Mouse (Mus musculus): Measurements from ENCODE around the gene Taar4. TPM values are rescaled to one million over a fixed set of nuclear protein-coding genes. Genes with fewer than 3 reads are reported as not detected.
A peak's percentile ranks its signal among the peaks of the same experiment; 100 is the strongest.

The Taar4 gene
- polyA plus RNA-seq (2015; fragmentation: Nextera tagmentation; extraction: Ambion mirVana), result not detected in 2 replicates

DNA sequence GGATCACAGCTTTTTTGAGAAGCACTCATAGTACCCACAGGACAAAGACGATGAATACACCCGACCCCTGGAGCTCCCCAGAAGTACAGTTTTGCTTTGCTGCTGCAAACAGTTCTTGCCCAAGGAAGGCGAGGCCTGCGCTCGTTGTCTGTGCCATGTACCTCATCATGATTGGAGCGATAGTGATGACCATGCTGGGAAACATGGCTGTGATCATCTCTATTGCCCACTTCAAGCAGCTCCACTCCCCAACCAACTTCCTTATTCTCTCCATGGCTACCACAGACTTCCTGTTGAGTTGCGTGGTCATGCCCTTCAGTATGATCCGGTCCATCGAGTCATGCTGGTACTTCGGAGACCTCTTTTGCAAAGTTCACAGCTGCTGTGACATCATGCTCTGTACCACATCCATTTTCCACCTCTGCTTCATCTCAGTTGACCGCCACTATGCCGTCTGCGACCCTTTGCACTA is at the start of gene Taar4:
Gene Taar4, plus strand, starts transcription at position 51 of the 472 bp plus-strand sequence.
- Histone ChIP-seq H3K27me3 (no peaks in the 10 kb centered on the region), H3K4me2 (no peak within 1 kb of the TSS), H3K9me3 (no peaks in the 10 kb centered on the region), H3K9ac (no peak within 1 kb of the TSS), H3K4me3 (no peak within 1 kb of the TSS), H3K27ac (replicated peaks) (no peak within 1 kb of the TSS), H3K36me3 (no peaks in the 10 kb centered on the region), H3K4me1 (replicated peaks) (no peaks in the 10 kb centered on the region)
- ATAC-seq (ENCODE audit: low read depth), result no peak
- whole genome bisulfite sequencing, result 88% methylated on average over 13 of the region's 13 CpGs

DNA sequence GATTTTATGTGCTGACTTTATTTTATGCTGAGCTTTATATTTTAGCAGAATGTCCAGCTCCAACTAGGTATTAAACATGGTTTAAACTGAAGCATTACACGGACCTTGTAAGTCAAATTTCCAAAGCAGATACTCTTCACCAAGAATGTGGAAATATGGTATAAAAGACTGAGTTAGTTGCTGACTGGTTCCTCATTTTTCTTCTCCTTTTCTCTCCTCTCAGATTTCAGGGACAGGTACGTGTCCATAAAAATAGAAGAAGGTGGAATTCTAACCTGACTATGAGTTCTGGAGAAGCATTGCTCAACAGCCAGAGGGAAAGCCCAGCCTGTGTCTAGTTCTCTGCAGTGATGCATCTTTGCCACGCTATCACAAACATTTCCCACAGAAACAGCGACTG is 40.2 kb upstream of the Taar4 start, which contains the start of gene Taar1:
Gene Taar1, plus strand, starts transcription at position 301 of the 400 bp plus-strand sequence.
- Histone ChIP-seq H3K9ac (no peak within 1 kb of the TSS), H3K4me1 (replicated peaks) (no peaks in the 10 kb centered on the region), H3K4me3 (no peak within 1 kb of the TSS), H3K9me3 (no peaks in the 10 kb centered on the region), H3K4me2 (no peak within 1 kb of the TSS), H3K27ac (replicated peaks) (no peak within 1 kb of the TSS), H3K36me3 (no peaks in the 10 kb centered on the region), H3K27me3 (no peaks in the 10 kb centered on the region)
- no peak for ATAC-seq (ENCODE audit: low read depth)
- 89% methylated on average over 4 of the region's 4 CpGs for WGBS

DNA sequence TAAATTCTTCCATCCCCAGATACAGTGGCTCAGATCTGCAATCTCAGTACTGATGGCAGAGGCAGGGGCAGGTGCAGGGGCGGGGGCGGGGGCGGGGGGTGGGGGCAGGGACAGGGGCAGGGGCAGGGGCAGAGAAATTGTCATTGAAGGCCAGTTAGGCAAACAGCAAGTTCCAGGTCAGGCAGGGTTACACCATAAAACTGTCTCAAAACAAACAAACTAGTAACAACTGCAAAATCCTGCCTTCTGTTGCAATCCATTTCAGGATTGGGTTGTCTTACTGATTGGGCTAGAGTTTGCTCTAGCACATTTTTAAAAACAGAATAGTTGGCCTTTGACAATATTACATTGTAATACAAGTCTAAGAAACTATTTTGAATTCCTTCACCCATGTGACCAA is 37.8 kb upstream of the Taar4 start:
- no peak overlapping the region for H3K27ac ChIP-seq (replicated peaks)
- ATAC-seq (ENCODE audit: low read depth), result no peak
- H3K36me3 ChIP-seq, result no peaks in the 10 kb centered on the region
- 77% methylated on average over 3 of the region's 3 CpGs for WGBS
- H3K9ac ChIP-seq, result no peak overlapping the region
- H3K4me3 ChIP-seq, result no peak overlapping the region
- no peaks in the 10 kb centered on the region for H3K9me3 ChIP-seq
- no peaks in the 10 kb centered on the region for H3K27me3 ChIP-seq
- no peaks in the 10 kb centered on the region for H3K4me1 ChIP-seq (replicated peaks)
- H3K4me2 ChIP-seq, result no peak overlapping the region

DNA sequence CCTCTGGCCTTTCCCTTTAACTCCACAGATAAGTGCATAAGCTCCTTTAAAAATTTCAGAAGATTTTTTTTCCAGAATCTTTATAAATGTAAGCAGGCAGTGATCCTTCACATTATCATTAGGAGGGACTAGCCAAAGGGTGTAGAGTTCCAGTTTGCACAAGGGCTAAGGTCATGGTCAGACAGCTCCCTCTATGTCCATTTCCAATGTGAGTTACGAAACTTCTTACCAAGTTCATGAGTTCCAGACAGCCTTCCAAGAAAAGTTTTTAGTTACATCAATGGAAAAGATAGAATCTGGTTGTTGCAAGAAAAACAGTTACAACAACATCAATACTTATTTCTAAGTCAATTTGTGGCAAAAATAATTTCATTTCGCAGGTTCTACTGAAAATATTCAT is 36.4 kb upstream of the Taar4 start:
- H3K4me2 ChIP-seq, result no peak overlapping the region
- H3K9ac ChIP-seq, result no peak overlapping the region
- 76% methylated on average over 2 of the region's 2 CpGs for WGBS
- no peaks in the 10 kb centered on the region for H3K36me3 ChIP-seq
- no peak for ATAC-seq (ENCODE audit: low read depth)
- H3K27me3 ChIP-seq, result no peaks in the 10 kb centered on the region
- no peaks in the 10 kb centered on the region for H3K4me1 ChIP-seq (replicated peaks)
- H3K9me3 ChIP-seq, result no peaks in the 10 kb centered on the region
- H3K4me3 ChIP-seq, result no peak overlapping the region
- no peak overlapping the region for H3K27ac ChIP-seq (replicated peaks)

DNA sequence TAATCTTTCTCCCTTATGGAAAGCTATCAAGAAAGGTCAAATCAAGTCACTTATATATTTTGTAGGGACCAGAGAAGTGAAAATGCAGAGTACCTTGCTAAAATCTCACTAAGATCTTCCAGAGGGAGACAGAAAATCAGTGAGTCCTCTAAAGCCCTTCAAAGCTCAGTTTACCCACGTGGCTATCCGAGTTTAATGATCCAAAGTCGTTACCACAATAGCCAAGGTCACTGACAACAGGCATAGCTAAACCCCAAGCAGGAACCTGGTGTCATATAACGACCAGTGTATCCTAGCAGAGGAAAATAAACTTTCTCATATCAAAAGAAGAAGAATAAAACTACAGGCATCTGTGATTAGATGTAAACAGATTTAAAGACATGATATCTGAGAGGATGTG is 22.7 kb upstream of the Taar4 start:
- Histone ChIP-seq H3K27me3 (no peaks in the 10 kb centered on the region), H3K9ac (no peak overlapping the region), H3K9me3 (no peaks in the 10 kb centered on the region), H3K4me2 (no peak overlapping the region), H3K27ac (replicated peaks) (no peak overlapping the region), H3K36me3 (no peaks in the 10 kb centered on the region), H3K4me3 (no peak overlapping the region), H3K4me1 (replicated peaks) (peaks cover 7% of the 10 kb centered on the region)
- WGBS, result 26% methylated on average over 4 of the region's 4 CpGs
- ATAC-seq (ENCODE audit: low read depth), result no peak

DNA sequence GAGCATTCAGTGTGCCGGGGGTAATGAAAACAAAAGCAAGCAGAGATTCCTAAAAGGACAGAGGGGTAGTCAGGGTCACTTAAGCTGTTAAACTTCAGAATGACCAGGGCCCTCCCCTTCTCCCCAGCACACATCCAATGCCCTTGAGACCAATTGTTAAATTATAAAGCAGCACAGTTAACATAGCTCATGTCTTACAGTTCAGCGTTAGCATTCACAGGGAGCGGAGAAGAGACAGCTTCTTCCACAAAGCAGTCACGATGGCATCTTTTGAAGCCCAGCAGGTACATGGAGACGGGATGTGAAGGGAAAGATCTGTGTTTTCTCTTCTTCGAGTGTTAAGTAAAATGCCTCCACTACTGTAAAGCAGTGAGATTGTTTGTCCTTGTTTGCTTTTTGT is 22.0 kb upstream of the Taar4 start, which contains the start of gene Taar2:
Gene Taar2, plus strand, starts transcription at position 261 of the 400 bp plus-strand sequence.
- ATAC-seq (ENCODE audit: low read depth), result no peak
- no peaks in the 10 kb centered on the region for H3K27me3 ChIP-seq
- peak within 1 kb of the TSS; percentile 49; the same call in 1 of the 2 replicates for H3K9ac ChIP-seq
- H3K36me3 ChIP-seq, result no peaks in the 10 kb centered on the region
- no peaks in the 10 kb centered on the region for H3K9me3 ChIP-seq
- no peak within 1 kb of the TSS for H3K4me3 ChIP-seq
- H3K4me1 ChIP-seq (replicated peaks), result peaks cover 7% of the 10 kb centered on the region
- H3K4me2 ChIP-seq, result peak within 1 kb of the TSS; percentile 41
- H3K27ac ChIP-seq (replicated peaks), result no peak within 1 kb of the TSS
- WGBS, result 21% methylated on average over 6 of the region's 6 CpGs

DNA sequence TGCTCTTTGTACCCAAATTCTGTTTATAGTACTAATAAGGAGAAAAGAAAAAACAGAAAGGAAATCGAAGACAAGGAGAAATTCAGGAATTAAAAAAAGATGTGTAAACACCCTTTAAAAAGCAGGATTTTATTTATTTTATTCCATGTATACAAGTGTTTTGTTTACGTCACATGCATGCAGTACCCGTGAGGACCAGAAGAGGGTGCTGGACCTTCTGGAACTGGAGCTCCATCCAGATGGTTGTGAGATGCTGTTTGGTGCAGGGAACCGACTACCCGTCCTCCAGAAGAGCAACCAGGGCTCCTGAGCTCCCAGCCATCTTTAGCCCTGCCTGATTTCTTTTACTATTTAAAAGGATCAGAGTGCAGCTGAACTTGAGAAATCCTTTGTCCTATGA is 17.8 kb upstream of the Taar4 start:
- Histone ChIP-seq H3K27ac (replicated peaks) (no peak overlapping the region), H3K9ac (no peak overlapping the region), H3K4me2 (no peak overlapping the region), H3K4me1 (replicated peaks) (peaks cover 7% of the 10 kb centered on the region), H3K27me3 (no peaks in the 10 kb centered on the region), H3K36me3 (no peaks in the 10 kb centered on the region), H3K9me3 (no peaks in the 10 kb centered on the region), H3K4me3 (no peak overlapping the region)
- 76% methylated on average over 5 of the region's 5 CpGs for WGBS
- no peak for ATAC-seq (ENCODE audit: low read depth)

DNA sequence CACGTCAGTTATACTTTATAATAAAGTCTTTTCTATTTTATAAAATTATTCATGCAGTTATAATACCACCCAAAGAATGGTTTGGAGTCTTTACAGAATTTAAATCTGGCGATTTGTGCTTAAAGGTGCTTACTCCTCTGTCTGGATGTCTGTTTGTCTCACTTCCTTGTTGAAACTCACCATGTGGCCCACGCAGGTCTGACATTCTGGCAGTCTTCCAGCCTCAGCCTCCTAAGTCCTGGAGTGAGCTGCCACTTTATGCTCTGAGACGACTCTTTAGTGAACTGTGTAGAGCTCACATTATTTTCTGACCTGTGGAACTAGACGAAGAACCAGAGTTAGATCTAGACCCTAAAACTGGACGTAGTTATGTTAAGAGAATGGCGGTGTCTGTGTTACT is 12.3 kb upstream of the Taar4 start:
- Histone ChIP-seq H3K9me3 (no peaks in the 10 kb centered on the region), H3K27me3 (no peaks in the 10 kb centered on the region), H3K9ac (no peak overlapping the region), H3K4me1 (replicated peaks) (no peaks in the 10 kb centered on the region), H3K27ac (replicated peaks) (no peak overlapping the region), H3K4me2 (no peak overlapping the region), H3K4me3 (no peak overlapping the region), H3K36me3 (no peaks in the 10 kb centered on the region)
- no peak for ATAC-seq (ENCODE audit: low read depth)
- 75% methylated on average over 7 of the region's 7 CpGs for WGBS

DNA sequence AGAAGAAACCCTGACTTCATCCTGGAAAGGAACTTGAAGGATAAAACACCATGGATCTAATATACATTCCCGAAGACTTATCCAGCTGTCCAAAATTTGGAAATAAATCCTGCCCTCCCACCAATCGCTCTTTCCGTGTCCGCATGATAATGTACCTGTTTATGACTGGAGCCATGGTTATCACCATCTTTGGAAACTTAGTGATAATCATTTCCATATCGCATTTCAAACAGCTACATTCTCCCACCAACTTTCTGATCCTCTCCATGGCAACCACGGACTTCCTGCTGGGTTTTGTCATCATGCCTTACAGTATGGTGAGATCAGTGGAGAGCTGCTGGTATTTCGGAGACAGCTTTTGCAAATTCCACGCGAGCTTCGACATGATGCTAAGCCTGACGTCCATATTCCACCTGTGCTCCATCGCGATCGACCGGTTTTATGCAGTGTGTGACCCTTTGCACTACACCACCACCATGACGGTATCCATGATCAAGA is 10.7 kb upstream of the Taar4 start, which contains the start of gene Taar3:
Gene Taar3, plus strand, starts transcription at position 51 of the 498 bp plus-strand sequence.
- H3K4me3 ChIP-seq, result no peak within 1 kb of the TSS
- no peak for ATAC-seq (ENCODE audit: low read depth)
- H3K27ac ChIP-seq (replicated peaks), result no peak within 1 kb of the TSS
- WGBS, result 89% methylated on average over 16 of the region's 16 CpGs
- no peak within 1 kb of the TSS for H3K9ac ChIP-seq
- H3K4me2 ChIP-seq, result no peak within 1 kb of the TSS
- H3K9me3 ChIP-seq, result no peaks in the 10 kb centered on the region
- H3K4me1 ChIP-seq (replicated peaks), result no peaks in the 10 kb centered on the region
- H3K27me3 ChIP-seq, result no peaks in the 10 kb centered on the region
- no peaks in the 10 kb centered on the region for H3K36me3 ChIP-seq

DNA sequence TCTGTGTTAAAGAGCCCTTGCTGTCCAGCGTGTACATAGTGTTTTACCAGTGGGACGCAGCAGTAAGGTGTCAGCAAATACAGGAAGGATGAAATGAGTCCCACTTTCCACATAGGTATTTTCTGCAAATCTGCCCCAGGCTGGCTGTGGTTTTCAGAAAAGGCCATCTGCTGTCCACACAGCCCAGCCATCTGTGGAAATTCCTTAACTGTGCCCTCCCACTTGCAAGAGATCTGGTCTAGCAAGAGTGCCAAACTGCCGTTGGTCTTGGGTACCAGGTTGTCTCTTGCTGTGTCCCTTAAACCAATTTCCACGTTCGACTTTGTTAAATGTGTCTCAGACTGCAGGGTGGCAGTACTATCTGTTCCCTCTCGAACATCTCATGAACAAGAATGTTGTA is 8.6 kb upstream of the Taar4 start:
- Histone ChIP-seq H3K27ac (replicated peaks) (no peak overlapping the region), H3K36me3 (no peaks in the 10 kb centered on the region), H3K9me3 (no peaks in the 10 kb centered on the region), H3K4me2 (no peak overlapping the region), H3K4me3 (no peak overlapping the region), H3K27me3 (no peaks in the 10 kb centered on the region), H3K9ac (no peak overlapping the region), H3K4me1 (replicated peaks) (no peaks in the 10 kb centered on the region)
- no peak for ATAC-seq (ENCODE audit: low read depth)
- 87% methylated on average over 6 of the region's 6 CpGs for WGBS

DNA sequence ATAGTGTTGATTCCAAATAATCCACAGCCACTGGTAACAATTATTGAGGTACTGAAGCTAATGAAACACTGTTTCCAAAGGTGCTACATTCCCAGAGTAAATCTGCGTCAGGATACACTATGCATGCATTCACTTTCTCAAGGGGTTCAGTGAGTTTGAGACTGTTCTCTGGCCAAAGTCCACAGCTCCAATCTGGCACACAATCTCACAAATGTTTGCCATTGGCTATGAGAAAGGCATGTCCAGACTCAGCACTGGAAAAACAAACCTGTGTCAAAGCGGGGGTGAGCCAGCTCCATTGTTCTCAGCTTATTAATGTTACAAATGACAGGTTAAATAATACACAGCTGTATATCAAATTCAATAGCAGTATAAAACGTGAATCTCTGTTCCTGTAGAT is 1.2 kb upstream of the Taar4 start:
- H3K9ac ChIP-seq, result no peak overlapping the region
- no peaks in the 10 kb centered on the region for H3K9me3 ChIP-seq
- H3K27ac ChIP-seq (replicated peaks), result no peak overlapping the region
- H3K4me1 ChIP-seq (replicated peaks), result no peaks in the 10 kb centered on the region
- H3K4me2 ChIP-seq, result no peak overlapping the region
- H3K36me3 ChIP-seq, result no peaks in the 10 kb centered on the region
- H3K27me3 ChIP-seq, result no peaks in the 10 kb centered on the region
- H3K4me3 ChIP-seq, result no peak overlapping the region
- ATAC-seq (ENCODE audit: low read depth), result no peak
- WGBS, result 71% methylated on average over 3 of the region's 3 CpGs

DNA sequence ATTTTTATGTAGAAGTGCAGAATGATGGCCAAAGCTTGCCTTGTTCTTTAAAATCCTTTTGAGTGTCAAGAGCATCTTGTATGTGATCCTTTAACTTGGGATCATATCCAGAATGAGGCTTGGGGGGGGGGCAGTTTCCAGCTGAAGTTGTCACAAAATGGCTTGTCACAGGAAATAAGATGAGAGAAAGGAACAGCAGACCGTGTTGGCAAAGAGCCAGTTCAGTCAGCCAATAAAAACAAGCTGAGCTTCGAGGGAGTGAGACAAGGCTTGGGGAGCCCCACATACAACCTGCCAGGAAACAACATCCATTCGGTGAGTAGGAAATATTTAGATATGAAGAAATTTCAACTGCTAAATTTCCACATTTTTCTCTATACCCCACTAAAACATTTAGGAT is 3.1 kb downstream of the Taar4 start:
- WGBS, result 57% methylated on average over 3 of the region's 3 CpGs
- Histone ChIP-seq H3K4me1 (replicated peaks) (no peaks in the 10 kb centered on the region), H3K9me3 (no peaks in the 10 kb centered on the region), H3K27ac (replicated peaks) (no peak overlapping the region), H3K36me3 (no peaks in the 10 kb centered on the region), H3K4me2 (no peak overlapping the region), H3K27me3 (no peaks in the 10 kb centered on the region), H3K9ac (no peak overlapping the region), H3K4me3 (no peak overlapping the region)
- no peak for ATAC-seq (ENCODE audit: low read depth)

DNA sequence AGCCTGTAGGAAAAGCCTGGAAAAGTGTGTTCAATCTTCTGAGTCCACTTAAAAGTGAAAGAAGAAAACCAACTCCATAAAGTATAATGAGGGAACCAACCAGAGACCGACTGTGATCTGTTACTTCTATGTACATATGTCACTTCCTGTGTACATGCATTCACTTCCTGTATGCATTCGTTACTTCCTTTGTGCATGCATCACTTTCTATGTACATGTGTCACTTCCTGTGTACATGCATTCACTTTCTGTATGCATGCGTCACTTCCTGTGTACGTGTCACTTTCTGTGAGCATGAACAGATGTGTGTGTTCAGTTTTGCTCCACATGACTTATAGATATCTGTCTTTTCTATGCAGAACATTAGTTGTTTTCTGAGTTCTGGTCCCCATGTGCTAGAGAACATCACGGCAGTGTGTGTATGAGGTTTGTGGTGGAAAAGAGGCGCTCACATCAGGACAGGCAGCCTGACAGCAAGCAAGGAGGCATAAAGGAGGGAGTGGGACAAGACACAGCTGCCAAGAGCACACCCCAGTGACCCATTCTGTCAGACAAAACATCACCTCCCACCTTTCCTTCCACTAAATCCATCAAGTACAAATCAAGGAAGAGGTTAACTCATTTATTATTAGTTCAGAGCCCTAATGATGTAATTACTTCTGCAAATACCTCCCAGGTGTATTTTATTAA is 4.8 kb downstream of the Taar4 start:
- 91% methylated on average over 6 of the region's 6 CpGs for WGBS
- no peak for ATAC-seq (ENCODE audit: low read depth)
- no peak overlapping the region for H3K9ac ChIP-seq
- H3K27ac ChIP-seq (replicated peaks), result no peak overlapping the region
- H3K27me3 ChIP-seq, result no peaks in the 10 kb centered on the region
- H3K36me3 ChIP-seq, result no peaks in the 10 kb centered on the region
- H3K4me1 ChIP-seq (replicated peaks), result no peaks in the 10 kb centered on the region
- no peaks in the 10 kb centered on the region for H3K9me3 ChIP-seq
- no peak overlapping the region for H3K4me3 ChIP-seq
- H3K4me2 ChIP-seq, result no peak overlapping the region
